Mouse (Mus musculus) midbrain, embryonic 15.5 days (tissue): Measurements from ENCODE around the gene Kat2a. TPM values are rescaled to one million over a fixed set of nuclear protein-coding genes. Genes with fewer than 3 reads are reported as not detected.
"Not testable (repeated sequence)": the region's sequence is repeated elsewhere in the genome, so short reads cannot be mapped to it uniquely, and the experiment has no call there.

ENCODE experiments used
- ATAC-seq: fragments of 200-750 bp; cut with Nextera tagmentation; replicated peaks from 2 replicates; pipeline ENCODE4 v1.8.0; 2017; ENCODE audit warnings: moderate TSS enrichment
- H3K27ac ChIP-seq: fragments of 300-500 bp; sonication (generic); 2 replicates; pipeline ENCODE4 v1.5.1; 2015; ENCODE audit warnings: mild to moderate bottlenecking, inconsistent platforms
- H3K27me3 ChIP-seq: fragments of 300-500 bp; sonication (generic); replicated peaks from 2 replicates; pipeline ENCODE4 v1.6.1; 2015; ENCODE audit warnings: inconsistent platforms
- H3K36me3 ChIP-seq: fragments of 300-500 bp; sonication (generic); replicated peaks from 2 replicates; pipeline ENCODE4 v1.6.1; 2015; ENCODE audit warnings: inconsistent platforms
- H3K4me1 ChIP-seq: fragments of 300-500 bp; sonication (generic); 2 replicates; pipeline ENCODE4 v1.6.1; 2015; ENCODE audit warnings: inconsistent platforms
- H3K4me2 ChIP-seq: fragments of 300-500 bp; sonication (generic); 2 replicates; pipeline ENCODE4 v1.6.1; 2015; ENCODE audit warnings: inconsistent platforms, mild to moderate bottlenecking, moderate library complexity
- H3K4me3 ChIP-seq: fragments of 300-500 bp; sonication (generic); 2 replicates; pipeline ENCODE4 v1.5.1; 2015; ENCODE audit warnings: mild to moderate bottlenecking, inconsistent platforms
- H3K9ac ChIP-seq: fragments of 300-500 bp; sonication (generic); 2 replicates; pipeline ENCODE4 v1.6.1; 2015; ENCODE audit warnings: mild to moderate bottlenecking, inconsistent platforms
- H3K9me3 ChIP-seq: fragments of 300-500 bp; sonication (generic); 2 replicates; pipeline ENCODE4 v1.6.1; 2016; ENCODE audit warnings: inconsistent platforms
- WGBS: fragments of 180-500 bp; shearing (Covaris S2); methylation state at CpG from one replicate; pipeline ENCODE4 v1.1.7; 2015; ENCODE audit warnings: mixed read lengths; 5-methylcytosine and 5-hydroxymethylcytosine counted together
- polyA plus RNA-seq: library from polyadenylated mRNA; unstranded; fragments of >200 nt; fragmentation: Nextera tagmentation; extraction: Ambion mirVana; gene quantifications from 2 replicates; pipeline ENCODE4 v1.2.1, GENCODE M21; 2015

Kat2a gene
- polyA plus RNA-seq, 1 experiment from 2014 or later = 67.2 TPM

GRCm38 (mm10) chr11:100685371-100685770 is 26.9 kb downstream of the Kat2a start:
- Histone ChIP-seq H3K9me3 (no peaks in the 10 kb centered on the region), H3K27me3 (peaks cover 2% of the 10 kb centered on the region; the same call in 1 of the 2 replicates), H3K4me3 (no peak overlapping the region), H3K27ac (no peak overlapping the region), H3K36me3 (no peaks in the 10 kb centered on the region), H3K4me2 (no peak overlapping the region), H3K4me1 (no peaks in the 10 kb centered on the region), H3K9ac (no peak overlapping the region)
- WGBS = no CpG with 5 or more reads among the region's 3 CpGs
- no peak for ATAC-seq

- Histone ChIP-seq H3K9me3 (no peaks in the 10 kb centered on the region), H3K36me3 (no peaks in the 10 kb centered on the region), H3K9ac (no peak overlapping the region), H3K4me2 (no peak overlapping the region), H3K4me3 (no peak overlapping the region), H3K27ac (no peak overlapping the region), H3K27me3 (no peaks in the 10 kb centered on the region), H3K4me1 (no peaks in the 10 kb centered on the region)
- no peak for ATAC-seq
- 85% methylated on average over 2 of the region's 2 CpGs for WGBS
These were observed 28.2 kb downstream of the Kat2a start for GRCm38 (mm10) chr11:100684084-100684483.

GRCm38 (mm10) chr11:100682526-100682925 is 29.7 kb downstream of the Kat2a start:
- Histone ChIP-seq H3K4me1 (no peaks in the 10 kb centered on the region), H3K27me3 (no peaks in the 10 kb centered on the region), H3K36me3 (no peaks in the 10 kb centered on the region), H3K4me2 (no peak overlapping the region), H3K27ac (no peak overlapping the region), H3K9me3 (no peaks in the 10 kb centered on the region), H3K4me3 (no peak overlapping the region), H3K9ac (no peak overlapping the region)
- no peak for ATAC-seq
- 72% methylated on average over 5 of the region's 5 CpGs for WGBS

- ATAC-seq = no peak
- no peak overlapping the region for H3K27ac ChIP-seq
- H3K27me3 ChIP-seq = no peaks in the 10 kb centered on the region
- H3K9me3 ChIP-seq = no peaks in the 10 kb centered on the region
- H3K4me3 ChIP-seq = no peak overlapping the region
- no peak overlapping the region for H3K4me2 ChIP-seq
- no peaks in the 10 kb centered on the region for H3K4me1 ChIP-seq
- WGBS = 81% methylated on average over 5 of the region's 5 CpGs
- H3K36me3 ChIP-seq = no peaks in the 10 kb centered on the region
- no peak overlapping the region for H3K9ac ChIP-seq
These were observed 30.4 kb downstream of the Kat2a start for GRCm38 (mm10) chr11:100681826-100682225.

GRCm38 (mm10) chr11:100677810-100678209 is 34.5 kb downstream of the Kat2a start:
- Histone ChIP-seq H3K4me1 (peaks cover 5% of the 10 kb centered on the region), H3K27ac (no peak overlapping the region), H3K9ac (no peak overlapping the region), H3K27me3 (no peaks in the 10 kb centered on the region), H3K36me3 (no peaks in the 10 kb centered on the region), H3K9me3 (no peaks in the 10 kb centered on the region), H3K4me2 (no peak overlapping the region), H3K4me3 (no peak overlapping the region)
- no peak for ATAC-seq
- 52% methylated on average over 7 of the region's 7 CpGs for WGBS

GRCm38 (mm10) chr11:100673169-100673568 is 39.1 kb downstream of the Kat2a start:
- peaks cover 6% of the 10 kb centered on the region for H3K4me1 ChIP-seq
- H3K9me3 ChIP-seq = no peaks in the 10 kb centered on the region
- H3K27ac ChIP-seq = no peak overlapping the region
- H3K4me3 ChIP-seq = no peak overlapping the region
- peaks cover 5% of the 10 kb centered on the region; the same call in 1 of the 2 replicates for H3K27me3 ChIP-seq
- no peaks in the 10 kb centered on the region for H3K36me3 ChIP-seq
- WGBS = 2% methylated on average over 23 of the region's 23 CpGs
- 0 out of 2 replicates have a peak overlapping the region, but pooled peaks have one; percentile 9 for H3K9ac ChIP-seq
- no peak for ATAC-seq
- H3K4me2 ChIP-seq = peak overlapping the region; percentile 33

GRCm38 (mm10) chr11:100671956-100672355 is 40.3 kb downstream of the Kat2a start:
- no peak for ATAC-seq
- no peak overlapping the region for H3K27ac ChIP-seq
- no peak overlapping the region for H3K4me2 ChIP-seq
- H3K27me3 ChIP-seq = peaks cover 5% of the 10 kb centered on the region; the same call in 1 of the 2 replicates
- no peaks in the 10 kb centered on the region for H3K9me3 ChIP-seq
- no peak overlapping the region for H3K4me3 ChIP-seq
- WGBS = 77% methylated on average over 2 of the region's 2 CpGs
- no peak overlapping the region for H3K9ac ChIP-seq
- H3K4me1 ChIP-seq = peaks cover 6% of the 10 kb centered on the region
- H3K36me3 ChIP-seq = no peaks in the 10 kb centered on the region

- 71% methylated on average over 1 of the region's 1 CpGs for WGBS
These were observed 41.2 kb downstream of the Kat2a start for GRCm38 (mm10) chr11:100671049-100671448.

GRCm38 (mm10) chr11:100659806-100660205 is 52.5 kb downstream of the Kat2a start:
- no peaks in the 10 kb centered on the region for H3K9me3 ChIP-seq
- peaks cover 6% of the 10 kb centered on the region; the same call in 1 of the 2 replicates for H3K4me1 ChIP-seq
- no peaks in the 10 kb centered on the region for H3K36me3 ChIP-seq
- 75% methylated on average over 10 of the region's 10 CpGs for WGBS
- H3K4me2 ChIP-seq = no peak overlapping the region
- no peaks in the 10 kb centered on the region for H3K27me3 ChIP-seq
- H3K9ac ChIP-seq = no peak overlapping the region
- ATAC-seq = no peak
- no peak overlapping the region for H3K4me3 ChIP-seq
- no peak overlapping the region for H3K27ac ChIP-seq

More at GRCm38 (mm10) chr11:100671049-100671448, 41.2 kb downstream of the Kat2a start:
- Histone ChIP-seq H3K27ac (no peak overlapping the region), H3K9ac (no peak overlapping the region), H3K9me3 (no peaks in the 10 kb centered on the region), H3K4me2 (no peak overlapping the region), H3K27me3 (peaks cover 5% of the 10 kb centered on the region; the same call in 1 of the 2 replicates), H3K4me3 (no peak overlapping the region), H3K36me3 (no peaks in the 10 kb centered on the region), H3K4me1 (peaks cover 6% of the 10 kb centered on the region)
- ATAC-seq = no peak

- Histone ChIP-seq H3K27ac (no peak overlapping the region), H3K36me3 (no peaks in the 10 kb centered on the region), H3K4me2 (no peak overlapping the region), H3K9me3 (no peaks in the 10 kb centered on the region), H3K27me3 (no peaks in the 10 kb centered on the region; the same call in 1 of the 2 replicates), H3K4me1 (peaks cover 6% of the 10 kb centered on the region; the same call in 1 of the 2 replicates), H3K4me3 (no peak overlapping the region), H3K9ac (no peak overlapping the region)
- ATAC-seq = no peak
- 14% methylated on average over 6 of the region's 6 CpGs for WGBS
These were observed 55.8 kb downstream of the Kat2a start for GRCm38 (mm10) chr11:100656458-100656857.

GRCm38 (mm10) chr11:100655589-100655988 is 56.7 kb downstream of the Kat2a start:
- H3K27ac ChIP-seq, H3K9ac ChIP-seq, H3K27me3 ChIP-seq, H3K4me3 ChIP-seq, H3K36me3 ChIP-seq, ATAC-seq, H3K4me2 ChIP-seq, H3K4me1 ChIP-seq, H3K9me3 ChIP-seq: not testable (repeated sequence)
- WGBS = 80% methylated on average over 3 of the region's 3 CpGs
